Mouse (Mus musculus) embryonic facial prominence, embryonic 11.5 days (tissue): ENCODE data around the gene Rarb. TPM values are rescaled to one million over a fixed set of nuclear protein-coding genes. Genes with fewer than 3 reads are reported as not detected.

Experiments used
- ATAC-seq: fragments of 200-750 bp; cut with Nextera tagmentation; replicated peaks from 2 replicates; pipeline ENCODE4 v1.8.0; 2017; ENCODE audit warnings: low read depth; ENCODE audit not compliant: insufficient number of reproducible peaks, low FRiP score, low TSS enrichment
- DNase-seq: peaks from one replicate; pipeline ENCODE4 v3.0.0-alpha.2; 2015; ENCODE audit warnings: low spot score
- H3K27ac ChIP-seq: fragments of 300-500 bp; sonication (generic); replicated peaks from 2 replicates; pipeline ENCODE4 v1.5.1; 2014; ENCODE audit warnings: mild to moderate bottlenecking, low read depth, low read length, control low read depth
- H3K27me3 ChIP-seq: fragments of 300-500 bp; sonication (generic); 2 replicates; pipeline ENCODE4 v1.6.1; 2014; ENCODE audit warnings: mild to moderate bottlenecking, low read length, moderate library complexity, mixed read lengths; ENCODE audit not compliant: control insufficient read depth, insufficient read depth
- H3K36me3 ChIP-seq: fragments of 300-500 bp; sonication (generic); replicated peaks from 2 replicates; pipeline ENCODE4 v1.6.1; 2014; ENCODE audit warnings: low read depth, mild to moderate bottlenecking, low read length, moderate library complexity, mixed read lengths; ENCODE audit not compliant: control insufficient read depth, insufficient read depth
- H3K4me1 ChIP-seq: fragments of 300-500 bp; sonication (generic); 2 replicates; pipeline ENCODE4 v1.6.1; 2014; ENCODE audit warnings: low read length, mixed read lengths; ENCODE audit not compliant: control insufficient read depth, insufficient read depth
- H3K4me2 ChIP-seq: fragments of 300-500 bp; sonication (generic); 2 replicates; pipeline ENCODE4 v1.6.1; 2014; ENCODE audit warnings: low read depth, mild to moderate bottlenecking, control low read depth, low read length, moderate library complexity
- H3K4me3 ChIP-seq: fragments of 300-500 bp; sonication (generic); 2 replicates; pipeline ENCODE4 v1.5.1; 2014; ENCODE audit warnings: low read depth, low read length, control low read depth
- H3K9ac ChIP-seq: fragments of 300-500 bp; sonication (generic); replicated peaks from 2 replicates; pipeline ENCODE4 v1.6.1; 2014; ENCODE audit warnings: mild to moderate bottlenecking, control low read depth, low read length
- H3K9me3 ChIP-seq: fragments of 300-500 bp; sonication (generic); replicated peaks from 2 replicates; pipeline ENCODE4 v1.6.1; 2016; ENCODE audit warnings: mild to moderate bottlenecking, low read length, inconsistent platforms, mixed read lengths; ENCODE audit not compliant: control insufficient read depth
- WGBS: fragments of 180-500 bp; shearing (Covaris S2); extraction: QIAGEN DNeasy Blood & Tissue Kit; methylation state at CpG from one replicate; pipeline ENCODE4 v1.1.7; 2014; 5-methylcytosine and 5-hydroxymethylcytosine counted together
- polyA plus RNA-seq: library from polyadenylated mRNA; unstranded; fragments of >200 nt; fragmentation: Nextera tagmentation; extraction: Ambion mirVana; gene quantifications from 2 replicates; pipeline ENCODE4 v1.2.1, GENCODE M21; 2014

Rarb gene
- polyA plus RNA-seq, 1 experiment from 2014 or later, result 35.5 TPM

- no peak overlapping the region for H3K27ac ChIP-seq
- no peak for DNase-seq
- WGBS, result 84% methylated on average over 3 of the region's 3 CpGs
- no peak overlapping the region for H3K4me3 ChIP-seq
- no peak overlapping the region for H3K4me2 ChIP-seq
- no peaks in the 10 kb centered on the region for H3K9me3 ChIP-seq
- no peaks in the 10 kb centered on the region for H3K27me3 ChIP-seq
- no peak for ATAC-seq
- no peaks in the 10 kb centered on the region for H3K4me1 ChIP-seq
- H3K36me3 ChIP-seq, result no peaks in the 10 kb centered on the region; the same call in 1 of the 2 replicates
- H3K9ac ChIP-seq, result no peak overlapping the region
Observed at GRCm38 (mm10) chr14:16432550-16432949, 386.4 kb downstream of the Rarb start.

GRCm38 (mm10) chr14:16431941-16432499 is 386.9 kb downstream of the Rarb start:
- WGBS, result 70% methylated on average over 4 of the region's 4 CpGs
- H3K4me1 ChIP-seq, result no peaks in the 10 kb centered on the region
- no peaks in the 10 kb centered on the region; the same call in 1 of the 2 replicates for H3K36me3 ChIP-seq
- H3K27ac ChIP-seq, result no peak overlapping the region
- no peak overlapping the region for H3K9ac ChIP-seq
- no peaks in the 10 kb centered on the region for H3K9me3 ChIP-seq
- ATAC-seq (no peak), DNase-seq (no peak)
- no peak overlapping the region for H3K4me3 ChIP-seq
- no peak overlapping the region for H3K4me2 ChIP-seq
- no peaks in the 10 kb centered on the region for H3K27me3 ChIP-seq

- H3K9me3 ChIP-seq, result no peaks in the 10 kb centered on the region
- no peak overlapping the region for H3K9ac ChIP-seq
- DNase-seq (no peak), ATAC-seq (no peak)
- H3K4me1 ChIP-seq, result no peaks in the 10 kb centered on the region
- no peaks in the 10 kb centered on the region for H3K27me3 ChIP-seq
- H3K4me3 ChIP-seq, result no peak overlapping the region
- H3K4me2 ChIP-seq, result no peak overlapping the region
- no peak overlapping the region for H3K27ac ChIP-seq
- peaks cover 1% of the 10 kb centered on the region for H3K36me3 ChIP-seq
- WGBS, result 84% methylated on average over 4 of the region's 4 CpGs
Observed at GRCm38 (mm10) chr14:16427569-16427968, 391.4 kb downstream of the Rarb start.

DNA sequence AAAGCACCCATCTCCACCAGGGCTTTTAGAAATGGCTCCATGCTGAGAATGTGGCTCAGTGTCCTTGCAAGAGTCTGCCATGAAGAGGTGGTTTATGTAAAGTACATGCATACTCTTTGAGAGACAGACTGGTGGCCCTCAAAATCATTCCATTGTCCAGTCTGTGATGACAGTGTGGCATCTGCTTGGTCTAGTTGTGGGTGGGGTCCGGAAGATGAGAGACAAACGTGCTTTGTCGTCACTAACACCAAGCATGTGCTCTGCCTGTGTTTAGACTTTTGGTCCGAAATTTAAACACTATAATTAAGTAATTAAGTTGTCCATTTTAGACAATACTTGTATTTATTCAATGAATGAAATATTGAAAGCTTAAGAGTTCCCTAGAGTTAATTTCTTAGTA is 404.8 kb downstream of the Rarb start:
- Histone ChIP-seq H3K9me3 (no peaks in the 10 kb centered on the region), H3K36me3 (peaks cover 4% of the 10 kb centered on the region; the same call in 1 of the 2 replicates), H3K4me3 (no peak overlapping the region), H3K4me1 (no peaks in the 10 kb centered on the region), H3K27me3 (no peaks in the 10 kb centered on the region), H3K27ac (no peak overlapping the region), H3K9ac (no peak overlapping the region), H3K4me2 (no peak overlapping the region)
- ATAC-seq, result no peak
- no peak for DNase-seq
- WGBS, result 69% methylated on average over 4 of the region's 4 CpGs

- H3K27ac ChIP-seq, result no peak overlapping the region
- no peaks in the 10 kb centered on the region for H3K9me3 ChIP-seq
- no peaks in the 10 kb centered on the region for H3K4me1 ChIP-seq
- 93% methylated on average over 4 of the region's 4 CpGs for whole genome bisulfite sequencing
- no peak for ATAC-seq
- H3K36me3 ChIP-seq, result no peaks in the 10 kb centered on the region; the same call in 1 of the 2 replicates
- H3K9ac ChIP-seq, result no peak overlapping the region
- no peak overlapping the region for H3K4me3 ChIP-seq
- H3K27me3 ChIP-seq, result no peaks in the 10 kb centered on the region
- no peak overlapping the region for H3K4me2 ChIP-seq
- no peak for DNase-seq
Observed at GRCm38 (mm10) chr14:16405187-16405586, 413.8 kb downstream of the Rarb start.

GRCm38 (mm10) chr14:16384783-16385182 is 434.2 kb downstream of the Rarb start:
- no peak for DNase-seq
- no peaks in the 10 kb centered on the region for H3K4me1 ChIP-seq
- no peak overlapping the region for H3K4me2 ChIP-seq
- ATAC-seq, result no peak
- H3K4me3 ChIP-seq, result no peak overlapping the region
- H3K27ac ChIP-seq, result no peak overlapping the region
- no peaks in the 10 kb centered on the region; the same call in 1 of the 2 replicates for H3K36me3 ChIP-seq
- no peaks in the 10 kb centered on the region for H3K9me3 ChIP-seq
- no peaks in the 10 kb centered on the region for H3K27me3 ChIP-seq
- no peak overlapping the region for H3K9ac ChIP-seq
- 86% methylated on average over 1 of the region's 1 CpGs for WGBS
